Comparison of ENCODE assay signal across 23 mouse cellular contexts in the genomic region with DNA sequence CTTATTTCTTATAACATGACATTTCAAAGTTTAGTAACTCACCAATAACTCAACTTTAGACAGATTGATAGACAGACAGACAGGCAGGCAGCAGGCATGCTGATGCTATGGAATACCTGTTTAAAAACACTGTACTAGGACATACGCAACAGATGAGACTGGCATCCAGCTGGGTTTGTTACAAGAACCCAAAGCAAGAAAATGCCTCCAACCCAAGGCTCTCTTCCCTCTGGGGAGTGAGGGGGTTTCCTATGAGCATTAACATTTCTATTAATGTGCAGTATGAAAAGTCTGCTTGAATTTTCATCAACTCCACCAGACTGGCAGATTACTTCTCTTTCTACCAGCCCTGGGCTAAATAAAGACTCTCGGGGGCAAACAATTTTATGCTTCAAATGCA.
"Had no signal": no experiment of that assay in that cellular context is flagged by ENCODE, and none has a peak within 500 bp of the region (broad histone marks: within the 10 kb centered on the region; RNA-seq: fewer than 3 reads in every experiment).

No protein-coding gene starts in this region.

- H3K36me3 ChIP-seq: heart, embryonic 15.5 days; hindbrain, embryonic 13.5 days; hindbrain, embryonic 15.5 days; limb, embryonic 13.5 days; limb, embryonic 15.5 days had no signal

- H3K4me1 ChIP-seq: heart, embryonic 15.5 days; hindbrain, embryonic 15.5 days; limb, embryonic 13.5 days had no signal

- H3K4me3 ChIP-seq: heart, adult 2 months; heart, embryonic 13.5 days; heart, embryonic 15.5 days; hindbrain, embryonic 13.5 days; hindbrain, embryonic 15.5 days; layer of hippocampus, adult 2 months; left cerebral cortex, adult 2 months; limb, embryonic 13.5 days; limb, embryonic 15.5 days had no signal

- H3K27me3 ChIP-seq: heart, embryonic 13.5 days; heart, embryonic 15.5 days; hindbrain, embryonic 13.5 days; hindbrain, embryonic 15.5 days; limb, embryonic 13.5 days; limb, embryonic 15.5 days had no signal

- H3K4me2 ChIP-seq: heart, embryonic 11.5 days; heart, embryonic 13.5 days; heart, embryonic 15.5 days; hindbrain, embryonic 13.5 days; hindbrain, embryonic 15.5 days; limb, embryonic 13.5 days; limb, embryonic 15.5 days had no signal

- H3K9ac ChIP-seq: heart, embryonic 13.5 days; heart, embryonic 15.5 days; hindbrain, embryonic 13.5 days; hindbrain, embryonic 15.5 days; limb, embryonic 13.5 days; limb, embryonic 15.5 days had no signal

- ATAC-seq: hindbrain, postnatal 0 days; intestine, postnatal 0 days had no signal

- H3K9me3 ChIP-seq: heart, embryonic 13.5 days; heart, embryonic 15.5 days; hindbrain, embryonic 13.5 days; hindbrain, embryonic 15.5 days; limb, embryonic 13.5 days; limb, embryonic 15.5 days had no signal

- H3K27ac ChIP-seq: heart, adult 2 months; heart, embryonic 13.5 days; heart, embryonic 15.5 days; hindbrain, embryonic 13.5 days; hindbrain, embryonic 15.5 days; hindbrain, postnatal 0 days; layer of hippocampus, adult 2 months; left cerebral cortex, adult 2 months; limb, embryonic 13.5 days; limb, embryonic 15.5 days had no signal

- DNase-seq: gastrocnemius, postnatal 14 days; gastrocnemius, postnatal 36 days; heart, adult 11 months; heart, adult 2 months; heart, postnatal 14 days; heart, postnatal 36 days; kidney, adult 18-20 months; kidney, adult 8-10 months; kidney, postnatal 10 days; kidney, postnatal 25 days; kidney, postnatal 4 days; left cerebral cortex, postnatal 4 days had no signal
